Mouse (Mus musculus) kidney, embryonic 16.5 days (tissue): ENCODE data around the gene Nt5dc1. TPM values are rescaled to one million over a fixed set of nuclear protein-coding genes. Genes with fewer than 3 reads are reported as not detected.
"Not testable (repeated sequence)": the region's sequence is repeated elsewhere in the genome, so short reads cannot be mapped to it uniquely, and the experiment has no call there.

Experiments
- ATAC-seq: fragments of 200-750 bp; cut with Nextera tagmentation; 2 replicates; pipeline ENCODE4 v1.8.0; 2017; ENCODE audit warnings: moderate TSS enrichment; ENCODE audit not compliant: low FRiP score, low TSS enrichment
- H3K27ac ChIP-seq: fragments of 300-500 bp; sonication (generic); 2 replicates; pipeline ENCODE4 v1.5.1; 2014; ENCODE audit warnings: low read length
- H3K27me3 ChIP-seq: fragments of 300-500 bp; sonication (generic); 2 replicates; pipeline ENCODE4 v1.6.1; 2014; ENCODE audit warnings: low read length, control low read depth, mixed read lengths; ENCODE audit not compliant: insufficient read depth
- H3K36me3 ChIP-seq: fragments of 300-500 bp; sonication (generic); 2 replicates; pipeline ENCODE4 v1.6.1; 2014; ENCODE audit warnings: low read length, control low read depth, mixed read lengths; ENCODE audit not compliant: insufficient read depth
- H3K4me1 ChIP-seq: fragments of 300-500 bp; sonication (generic); 2 replicates; pipeline ENCODE4 v1.6.1; 2014; ENCODE audit warnings: low read length, control low read depth, mixed read lengths; ENCODE audit not compliant: insufficient read depth
- H3K4me2 ChIP-seq: fragments of 300-500 bp; sonication (generic); replicated peaks from 2 replicates; pipeline ENCODE4 v1.6.1; 2014; ENCODE audit warnings: low read depth, low read length
- H3K4me3 ChIP-seq: fragments of 300-500 bp; sonication (generic); 2 replicates; pipeline ENCODE4 v1.5.1; 2014; ENCODE audit warnings: mild to moderate bottlenecking, low read length
- H3K9ac ChIP-seq: fragments of 300-500 bp; sonication (generic); replicated peaks from 2 replicates; pipeline ENCODE4 v1.6.1; 2014; ENCODE audit warnings: low read length
- H3K9me3 ChIP-seq: fragments of 300-500 bp; sonication (generic); 2 replicates; pipeline ENCODE4 v1.6.1; 2016; ENCODE audit warnings: low read length, control low read depth
- WGBS: fragments of 180-500 bp; shearing (Covaris S2); extraction: QIAGEN DNeasy Blood & Tissue Kit; methylation state at CpG from one replicate; pipeline ENCODE4 v1.1.7; 2014; 5-methylcytosine and 5-hydroxymethylcytosine counted together
- polyA plus RNA-seq: library from polyadenylated mRNA; unstranded; fragments of >200 nt; fragmentation: Nextera tagmentation; extraction: Ambion mirVana; gene quantifications from 2 replicates; pipeline ENCODE4 v1.2.1, GENCODE M21; 2015

Nt5dc1 gene
- polyA plus RNA-seq, 1 experiment from 2014 or later = 12.1 TPM

DNA sequence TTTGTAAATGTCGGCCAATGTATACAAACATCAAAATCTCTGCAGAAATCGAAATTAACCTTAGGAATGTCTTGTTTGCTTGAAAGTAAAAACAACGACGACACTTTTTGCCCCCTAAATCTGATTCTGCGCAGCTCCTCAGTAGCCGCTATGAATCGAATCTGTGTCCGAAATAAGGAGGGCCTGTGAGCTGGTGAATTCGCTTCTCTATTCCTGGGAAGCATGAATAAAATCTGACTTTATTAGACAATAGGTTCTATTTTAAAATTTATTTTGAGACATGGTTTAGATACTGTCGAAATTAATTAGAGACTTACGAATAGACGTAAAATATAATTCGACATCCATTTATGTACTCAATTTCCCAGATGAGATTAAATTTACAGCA lies 121.4 kb downstream of the Nt5dc1 start:
- H3K27ac ChIP-seq = no peak overlapping the region
- whole genome bisulfite sequencing = 6% methylated on average over 13 of the region's 13 CpGs

GRCm38 (mm10) chr10:34282420-34283238 lies 135.7 kb downstream of the Nt5dc1 start:
- Histone ChIP-seq H3K27me3 (no peaks in the 10 kb centered on the region), H3K4me1 (peaks cover 18% of the 10 kb centered on the region), H3K4me3 (peak overlapping the region; percentile 98), H3K27ac (peak overlapping the region; percentile 76), H3K4me2 (peak overlapping the region; percentile 90), H3K9ac (peak overlapping the region; percentile 97), H3K9me3 (no peaks in the 10 kb centered on the region), H3K36me3 (peaks cover 5% of the 10 kb centered on the region; the same call in 1 of the 2 replicates)
- WGBS = 3% methylated on average over 46 of the region's 47 CpGs
- ATAC-seq = peak; percentile 57

More for the DNA sequence above, 121.4 kb downstream of the Nt5dc1 start:
- Histone ChIP-seq H3K4me2 (peak overlapping the region; percentile 94), H3K9me3 (no peaks in the 10 kb centered on the region), H3K4me3 (peak overlapping the region; percentile 77), H3K9ac (peak overlapping the region; percentile 59), H3K36me3 (no peaks in the 10 kb centered on the region), H3K27me3 (no peaks in the 10 kb centered on the region), H3K4me1 (peaks cover 24% of the 10 kb centered on the region)
- no peak for ATAC-seq

GRCm38 (mm10) chr10:34281962-34282388 lies 136.4 kb downstream of the Nt5dc1 start, which contains the start of gene Tspyl1:
Gene Tspyl1, plus strand, starts transcription at chr10:34282190.
- Histone ChIP-seq H3K4me1 (peaks cover 18% of the 10 kb centered on the region), H3K36me3 (peaks cover under 1% of the 10 kb centered on the region; the same call in 1 of the 2 replicates), H3K4me2 (peak within 1 kb of the TSS; percentile 90), H3K9me3 (no peaks in the 10 kb centered on the region), H3K9ac (peak within 1 kb of the TSS; percentile 97), H3K27me3 (no peaks in the 10 kb centered on the region), H3K4me3 (peak within 1 kb of the TSS; percentile 98), H3K27ac (peak within 1 kb of the TSS; percentile 76)
- WGBS = 0% methylated on average over 38 of the region's 38 CpGs
- peak; percentile 99 for ATAC-seq

- Histone ChIP-seq H3K27me3 (no peaks in the 10 kb centered on the region), H3K4me3 (peak overlapping the region; percentile 98), H3K4me1 (peaks cover 18% of the 10 kb centered on the region), H3K4me2 (peak overlapping the region; percentile 90), H3K36me3 (no peaks in the 10 kb centered on the region), H3K9ac (peak overlapping the region; percentile 97), H3K9me3 (no peaks in the 10 kb centered on the region), H3K27ac (peak overlapping the region; percentile 54; the same call in 1 of the 2 replicates)
- peak; percentile 52 for ATAC-seq
- WGBS = 21% methylated on average over 14 of the region's 14 CpGs
Measured at GRCm38 (mm10) chr10:34281211-34281961, 137.0 kb downstream of the Nt5dc1 start.

- H3K27me3 ChIP-seq = no peaks in the 10 kb centered on the region
- no peaks in the 10 kb centered on the region for H3K36me3 ChIP-seq
- 29% methylated on average over 13 of the region's 13 CpGs for WGBS
- no peak for ATAC-seq
- peak overlapping the region; percentile 46 for H3K4me2 ChIP-seq
- no peak overlapping the region for H3K9ac ChIP-seq
- H3K4me1 ChIP-seq = peaks cover 18% of the 10 kb centered on the region
- peak overlapping the region; percentile 32 for H3K4me3 ChIP-seq
- H3K27ac ChIP-seq = no peak overlapping the region
- H3K9me3 ChIP-seq = no peaks in the 10 kb centered on the region
Measured at GRCm38 (mm10) chr10:34280591-34281175, 137.7 kb downstream of the Nt5dc1 start.

- Histone ChIP-seq H3K4me1 (no peaks in the 10 kb centered on the region), H3K27me3 (no peaks in the 10 kb centered on the region), H3K27ac (no peak overlapping the region), H3K4me2 (no peak overlapping the region), H3K9ac (no peak overlapping the region), H3K9me3 (no peaks in the 10 kb centered on the region), H3K36me3 (no peaks in the 10 kb centered on the region), H3K4me3 (no peak overlapping the region)
- 49% methylated on average over 7 of the region's 7 CpGs for WGBS
- no peak for ATAC-seq
Measured at GRCm38 (mm10) chr10:34271681-34272080, 146.7 kb downstream of the Nt5dc1 start.

- no peak overlapping the region for H3K4me2 ChIP-seq
- H3K4me1 ChIP-seq = no peaks in the 10 kb centered on the region
- H3K27me3 ChIP-seq = no peaks in the 10 kb centered on the region
- WGBS = 56% methylated on average over 5 of the region's 5 CpGs
- H3K9me3 ChIP-seq = no peaks in the 10 kb centered on the region
- ATAC-seq = no peak
- no peak overlapping the region for H3K4me3 ChIP-seq
- no peaks in the 10 kb centered on the region for H3K36me3 ChIP-seq
- no peak overlapping the region for H3K9ac ChIP-seq
- no peak overlapping the region for H3K27ac ChIP-seq
Measured at GRCm38 (mm10) chr10:34267312-34268070, 150.9 kb downstream of the Nt5dc1 start.

GRCm38 (mm10) chr10:34265106-34265505 lies 153.2 kb downstream of the Nt5dc1 start:
- Histone ChIP-seq H3K4me3 (no peak overlapping the region), H3K9ac (no peak overlapping the region), H3K4me1 (no peaks in the 10 kb centered on the region), H3K27me3 (no peaks in the 10 kb centered on the region), H3K27ac (no peak overlapping the region), H3K9me3 (no peaks in the 10 kb centered on the region), H3K4me2 (no peak overlapping the region), H3K36me3 (no peaks in the 10 kb centered on the region)
- no peak for ATAC-seq
- 89% methylated on average over 4 of the region's 4 CpGs for WGBS

DNA sequence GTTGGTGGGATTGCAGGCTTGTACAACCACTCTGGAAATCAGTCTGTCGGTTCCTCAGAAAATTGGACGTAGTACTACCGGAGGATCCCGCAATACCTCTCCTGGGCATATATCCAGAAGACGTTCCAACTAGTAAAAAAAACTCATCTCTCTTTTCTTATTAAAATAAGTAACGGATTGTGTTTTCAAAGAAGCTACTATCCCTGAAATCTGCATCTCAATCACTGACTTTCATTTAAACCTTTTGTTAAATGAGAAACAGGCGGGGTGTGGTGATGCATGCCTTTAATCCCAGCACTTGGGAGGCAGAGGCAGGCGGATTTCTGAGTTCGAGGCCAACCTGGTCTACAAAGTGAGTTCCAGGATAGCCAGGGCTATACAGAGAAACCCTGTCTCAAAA lies 165.5 kb downstream of the Nt5dc1 start:
- H3K4me3 ChIP-seq, H3K9ac ChIP-seq, H3K36me3 ChIP-seq, H3K9me3 ChIP-seq, ATAC-seq, H3K27me3 ChIP-seq, H3K4me2 ChIP-seq, H3K27ac ChIP-seq, H3K4me1 ChIP-seq: not testable (repeated sequence)
- WGBS = 86% methylated on average over 9 of the region's 9 CpGs
